Mouse (Mus musculus) cortical plate, adult 2 months (tissue): ENCODE measurements around the gene Cul9.

Source experiments
- CTCF ChIP-seq: fragments of 200-500 bp; IDR thresholded peaks from 2 replicates; pipeline ENCODE4 v1.5.1; 2011; ENCODE audit warnings: mild to moderate bottlenecking, control low read depth, low read length; ENCODE audit not compliant: insufficient read depth; ENCODE audit errors: extremely low read depth
- POLR2A ChIP-seq: fragments of 200-500 bp; IDR thresholded peaks from 2 replicates; pipeline ENCODE4 v1.6.1; 2011; ENCODE audit warnings: mild to moderate bottlenecking, low read length, control low read depth; ENCODE audit not compliant: insufficient read depth; ENCODE audit errors: extremely low read depth

- TF ChIP-seq POLR2A (no peak), CTCF (no peak)
Observed at GRCm38 (mm10) chr17:46546995-46547394, 807 bp upstream of the Cul9 start.
